Comparison of ENCODE assay signal across 9 mouse cellular contexts in the genomic region with DNA sequence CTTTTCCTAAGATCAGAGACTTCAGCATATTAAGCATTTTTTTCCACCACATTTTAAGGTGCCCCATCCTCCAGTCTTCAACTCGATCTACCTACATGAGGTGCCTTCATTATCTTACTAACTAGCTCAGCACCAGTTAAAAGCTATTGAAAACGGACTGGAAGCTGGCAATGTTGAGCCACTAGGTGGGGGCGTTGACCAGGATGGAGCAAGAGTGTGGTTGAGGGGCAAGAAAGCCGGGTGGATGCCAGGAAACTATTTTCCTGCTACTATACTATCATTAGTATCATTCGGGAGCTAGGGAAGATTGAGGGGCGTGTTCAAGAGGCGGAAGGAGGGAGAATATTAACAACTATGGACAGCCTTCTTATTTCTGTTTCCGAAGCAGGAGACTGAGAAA. TPM values are rescaled to one million over a fixed set of nuclear protein-coding genes. Genes with fewer than 3 reads are reported as not detected.
DNase-seq lines count a peak whose midpoint lies in the region; ATAC-seq and TF ChIP-seq lines count a peak whose summit lies in the region.
"Had no signal": no experiment of that assay in that cellular context is flagged by ENCODE, and none has a peak within 500 bp of the region (broad histone marks: within the 10 kb centered on the region; RNA-seq: fewer than 3 reads in every experiment).

No protein-coding gene starts in this region.

- H3K9me3 ChIP-seq in lung, embryonic 15.5 days = no peaks in the 10 kb centered on the region
- H3K9me3 ChIP-seq in hindbrain, embryonic 10.5 days = no peaks in the 10 kb centered on the region
- H3K9me3 ChIP-seq in limb, embryonic 10.5 days (replicated peaks) = no peaks in the 10 kb centered on the region
- H3K9me3 ChIP-seq: neural tube, embryonic 12.5 days had no signal

- H3K9ac ChIP-seq in lung, embryonic 15.5 days = no peak overlapping the region
- H3K9ac ChIP-seq: neural tube, embryonic 12.5 days had no signal

- peak; percentile 34; the same call in 1 of the 2 replicates for TF ChIP-seq CTCF in cortical plate, adult 2 months (IDR thresholded peaks at IDR 0.05; ENCODE audit: extremely low read depth, insufficient read depth, low read length)

- DNase-seq in lung, postnatal 14 days = no peak
- peak; percentile 53 for DNase-seq in hindbrain, embryonic 10.5 days (ENCODE audit: low spot score)
- DNase-seq in limb, embryonic 10.5 days (ENCODE audit: low spot score) = peak; percentile 39
- DNase-seq in retina, postnatal 1 day = peak; percentile 71
- DNase-seq in natural killer cell, adult 2 months (ENCODE audit: low spot score in 2 of 2) = no peak
- no peak for DNase-seq in spleen, postnatal 14 days (ENCODE audit: low spot score in 2 of 2)

- no peak; the same call in 1 of the 2 replicates for ATAC-seq in lung, embryonic 15.5 days (ENCODE audit: borderline replicate concordance, extremely low read depth, low FRiP score, low TSS enrichment)

- TF ChIP-seq POLR2A in cortical plate, adult 2 months (IDR thresholded peaks at IDR 0.05; ENCODE audit: extremely low read depth, insufficient read depth, low read length) = no peak

- H3K36me3 ChIP-seq in lung, embryonic 15.5 days = no peaks in the 10 kb centered on the region
- H3K36me3 ChIP-seq in hindbrain, embryonic 10.5 days = no peaks in the 10 kb centered on the region
- H3K36me3 ChIP-seq in limb, embryonic 10.5 days = no peaks in the 10 kb centered on the region
- H3K36me3 ChIP-seq: neural tube, embryonic 12.5 days had no signal

- WGBS in lung, embryonic 15.5 days = 5% methylated on average over 8 of the region's 8 CpGs
- 12% methylated on average over 8 of the region's 8 CpGs for WGBS in hindbrain, embryonic 10.5 days
- 10% methylated on average over 8 of the region's 8 CpGs for WGBS in limb, embryonic 10.5 days

- H3K27ac ChIP-seq in lung, embryonic 15.5 days = no peak overlapping the region
- no peak overlapping the region for H3K27ac ChIP-seq in cortical plate, adult 2 months (ENCODE audit: insufficient read depth, low read length)
- H3K27ac ChIP-seq in hindbrain, embryonic 10.5 days = no peak overlapping the region
- H3K27ac ChIP-seq in limb, embryonic 10.5 days = no peak overlapping the region
- H3K27ac ChIP-seq: neural tube, embryonic 12.5 days had no signal

- H3K4me1 ChIP-seq in lung, embryonic 15.5 days = peaks cover 21% of the 10 kb centered on the region
- H3K4me1 ChIP-seq in cortical plate, adult 2 months (ENCODE audit: control insufficient read depth, insufficient read depth, low read length) = no peaks in the 10 kb centered on the region
- peaks cover 35% of the 10 kb centered on the region for H3K4me1 ChIP-seq in hindbrain, embryonic 10.5 days (replicated peaks)
- peaks cover 27% of the 10 kb centered on the region for H3K4me1 ChIP-seq in limb, embryonic 10.5 days

- H3K27me3 ChIP-seq in lung, embryonic 15.5 days = peaks cover 41% of the 10 kb centered on the region
- peaks cover 51% of the 10 kb centered on the region for H3K27me3 ChIP-seq in hindbrain, embryonic 10.5 days (ENCODE audit: insufficient read depth, poor library complexity, severe bottlenecking)
- H3K27me3 ChIP-seq in limb, embryonic 10.5 days (ENCODE audit: low read depth, poor library complexity, severe bottlenecking) = peaks cover 60% of the 10 kb centered on the region

- H3K4me3 ChIP-seq in lung, embryonic 15.5 days = no peak overlapping the region
- no peak overlapping the region; the same call in 1 of the 2 replicates for H3K4me3 ChIP-seq in cortical plate, adult 2 months (ENCODE audit: insufficient read depth, low read length)
- H3K4me3 ChIP-seq in hindbrain, embryonic 10.5 days = no peak overlapping the region
- H3K4me3 ChIP-seq in limb, embryonic 10.5 days = no peak overlapping the region

- H3K4me2 ChIP-seq in lung, embryonic 15.5 days = peak overlapping the region; percentile 43

RNA-seq across cellular contexts. Expression of gene Htr1b, which starts 1.5 kb away (rescaled TPM):
- polyA plus RNA-seq in lung, embryonic 15.5 days (2015; fragmentation: Nextera tagmentation; extraction: Ambion mirVana) = 0.21 and 0.32 TPM in 2 replicates
- polyA plus RNA-seq in cortical plate, adult 2 months (2012; rRNA removed) = 3.8 and 5.9 TPM in 2 replicates
- polyA plus RNA-seq in hindbrain, embryonic 10.5 days (2016; fragmentation: Nextera tagmentation; extraction: Ambion mirVana) = 1.1 and 1.9 TPM in 2 replicates
- 0.05 TPM in 1 of 2 replicates, not detected in the other for polyA plus RNA-seq in limb, embryonic 10.5 days (2016; fragmentation: Nextera tagmentation; extraction: Ambion mirVana)

Comparison
In these comparisons a context has a peak if more than half of its experiments do, and no peak if none do; other contexts are left out.
1. DNase-seq: peak in hindbrain, embryonic 10.5 days (single experiment), limb, embryonic 10.5 days (single experiment) and retina, postnatal 1 day (single experiment); none in lung, postnatal 14 days (single experiment), natural killer cell, adult 2 months (0 of 2) and spleen, postnatal 14 days (0 of 2).